Mouse (Mus musculus): ENCODE data around the gene Gpr180.

DNA sequence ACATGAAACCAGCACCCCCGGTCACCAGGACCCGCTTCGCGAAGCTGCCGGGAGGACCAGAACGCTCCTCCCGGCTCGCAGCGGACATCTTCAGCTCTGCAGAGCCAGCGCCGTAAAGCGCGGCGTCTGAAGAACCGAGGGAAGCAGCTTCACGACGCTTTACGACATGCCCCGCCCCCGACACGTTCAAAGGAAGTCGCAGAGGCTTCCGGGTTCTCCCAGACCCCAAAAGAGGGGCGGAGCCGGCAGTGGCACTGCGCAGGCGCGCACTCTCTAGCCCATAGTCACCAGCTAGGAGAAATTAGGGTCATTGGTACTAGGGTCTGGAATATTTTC, 4.3 kb upstream of the Gpr180 start, which contains the start of gene Tgds:
- TF ChIP-seq CTCF (conservative IDR thresholded peaks at IDR 0.05; ENCODE audit: low read length) = no peak
- TF ChIP-seq POU5F1 (IDR thresholded peaks at IDR 0.05; ENCODE audit: borderline replicate concordance, low read length) = no peak

Measured in E14TG2a.4 (cell line).